Mouse (Mus musculus) kidney, adult 2 months (tissue): ENCODE measurements around the gene Tmem269.

ENCODE experiments used
- CTCF ChIP-seq: fragments of 200-500 bp; conservative IDR thresholded peaks from 2 replicates; pipeline ENCODE4 v1.5.1; 2011; ENCODE audit warnings: low read depth, mild to moderate bottlenecking, control low read depth, low read length, moderate library complexity, mixed read lengths; ENCODE audit not compliant: insufficient read depth, insufficient read length
- POLR2A ChIP-seq: fragments of 200-500 bp; IDR thresholded peaks from one replicate; pipeline ENCODE4 v1.6.1; 2011; ENCODE audit warnings: low read depth, low read length, control low read depth

DNA sequence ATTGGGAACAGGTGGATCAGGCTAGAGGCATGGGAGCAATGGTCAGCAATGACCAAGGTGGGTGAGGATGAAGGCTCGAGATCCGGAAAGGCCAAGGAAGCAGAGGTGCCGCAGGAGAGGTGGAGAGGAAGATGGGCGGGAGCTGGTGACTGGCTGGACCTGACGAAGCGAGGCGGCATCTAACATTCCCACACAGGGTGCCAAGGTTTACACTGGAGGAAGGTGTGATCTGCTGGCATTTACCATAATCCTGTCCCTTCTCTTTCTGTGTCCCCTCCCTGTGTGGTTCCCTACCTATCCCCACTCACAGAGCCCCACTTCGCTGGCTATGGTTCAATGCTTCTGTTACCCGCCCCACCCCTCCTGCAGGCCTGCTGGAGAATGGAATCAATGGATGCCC, 27.9 kb upstream of the Tmem269 start:
- TF ChIP-seq CTCF = no peak
- TF ChIP-seq POLR2A = no peak
